Mouse (Mus musculus) heart, adult 18-20 months (tissue): ENCODE measurements around the gene Akap8l. TPM values are rescaled to one million over a fixed set of nuclear protein-coding genes. Genes with fewer than 3 reads are reported as not detected.

Experiments
- microRNA-seq, 2 experiments: library from miRNA; unstranded; fragments of <30 nt; microRNA quantifications; one replicate each; pipeline ENCODE4 v1.2.0; 2022
- total RNA-seq, 2 experiments: library from RNA; stranded (reverse); gene quantifications; 2 replicates each; pipeline ENCODE4 v1.2.3; 2021

Gene Akap8l
- total RNA-seq, 2 experiments from 2014 or later = 39.1 to 44.6 TPM

Small RNA genes within 50 kb of the gene (microRNA-seq; reads per million reads assigned to microRNA genes)
- gene Gm22201 = 0 reads per million in 2 experiments

Other genes starting within 250 kb of the Akap8l start
- 10 to 100 TPM; 20.5 to 24.5 TPM for gene Notch3, start 183.8 kb downstream of the Akap8l start, total RNA-seq
- under 1 TPM; 0.69 to 0.74 TPM for gene Ephx3, start 161.1 kb downstream of the Akap8l start, total RNA-seq
- gene Brd4, start 65.9 kb downstream of the Akap8l start, total RNA-seq = 10 to 100 TPM; 43.6 to 55.5 TPM
- 10 to 100 TPM; 40.2 to 44.3 TPM for gene Akap8, start 29.4 kb downstream of the Akap8l start, total RNA-seq
- 10 to 100 TPM; 15.0 to 19.0 TPM for gene Wiz, start 38.8 kb upstream of the Akap8l start, total RNA-seq
- 1 to 10 TPM in 1 of 2 experiments, under 1 TPM in 1; 0.97 to 4.4 TPM for gene Rasal3, start 53.0 kb upstream of the Akap8l start, total RNA-seq
- gene Pglyrp2, start 73.6 kb upstream of the Akap8l start, total RNA-seq = 1 to 10 TPM in 1 of 2 experiments, not detected in 1; 1.1 TPM
- gene Cyp4f39, start 102.1 kb upstream of the Akap8l start, total RNA-seq = not detected
- 1 to 10 TPM; 4.7 to 5.8 TPM for gene Cyp4f17, start 155.4 kb upstream of the Akap8l start, total RNA-seq
- gene Cyp4f16, start 186.0 kb upstream of the Akap8l start, total RNA-seq = 1 to 10 TPM; 4.4 to 4.8 TPM